Mouse (Mus musculus) T-cell, adult 2 months (primary cell): ENCODE results near the gene Ndufs5.

Experiments
- DNase-seq: peaks from one replicate; pipeline ENCODE4 v3.0.0; 2022; ENCODE audit warnings: low spot score

The Ndufs5 gene

DNA sequence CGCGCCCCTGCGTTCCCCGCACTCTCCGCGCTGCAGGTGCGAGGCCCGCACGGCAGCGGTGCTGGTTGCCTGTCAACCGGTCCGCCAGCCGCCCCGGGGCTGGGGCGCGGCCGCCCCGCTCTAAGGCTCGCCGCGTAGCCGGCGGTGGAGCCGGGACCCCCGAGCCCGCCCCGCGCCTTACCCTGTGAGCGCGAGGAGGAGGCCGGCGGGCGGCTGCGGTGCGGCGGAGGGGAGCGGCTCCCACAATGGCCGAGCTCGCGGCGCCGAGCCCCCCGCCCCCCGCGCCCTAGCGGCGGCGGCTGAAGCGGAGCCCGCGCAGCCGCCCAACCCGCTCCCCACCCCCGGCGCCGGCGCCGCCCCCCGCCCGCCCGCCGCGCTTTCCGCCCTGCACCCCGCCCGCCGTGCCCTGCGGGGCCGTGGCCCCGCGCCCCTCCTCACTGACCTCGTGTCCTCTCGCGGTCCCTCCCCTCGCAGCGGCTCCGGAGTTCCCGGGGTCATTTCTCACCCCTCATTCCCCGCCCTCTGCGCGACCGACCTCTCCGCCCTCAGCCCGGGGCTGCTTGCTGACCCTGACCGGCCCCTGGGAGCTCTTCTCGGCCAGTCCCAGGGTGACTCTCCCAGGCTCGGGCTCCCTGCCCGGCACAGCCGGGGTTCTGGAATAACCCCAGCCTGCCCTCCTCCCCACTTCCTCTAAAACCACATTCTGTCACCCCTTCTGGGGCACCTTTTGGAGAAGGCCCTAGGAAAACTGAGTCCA, 30.8 kb downstream of the Ndufs5 start:
- DNase-seq: peak; percentile 6

DNA sequence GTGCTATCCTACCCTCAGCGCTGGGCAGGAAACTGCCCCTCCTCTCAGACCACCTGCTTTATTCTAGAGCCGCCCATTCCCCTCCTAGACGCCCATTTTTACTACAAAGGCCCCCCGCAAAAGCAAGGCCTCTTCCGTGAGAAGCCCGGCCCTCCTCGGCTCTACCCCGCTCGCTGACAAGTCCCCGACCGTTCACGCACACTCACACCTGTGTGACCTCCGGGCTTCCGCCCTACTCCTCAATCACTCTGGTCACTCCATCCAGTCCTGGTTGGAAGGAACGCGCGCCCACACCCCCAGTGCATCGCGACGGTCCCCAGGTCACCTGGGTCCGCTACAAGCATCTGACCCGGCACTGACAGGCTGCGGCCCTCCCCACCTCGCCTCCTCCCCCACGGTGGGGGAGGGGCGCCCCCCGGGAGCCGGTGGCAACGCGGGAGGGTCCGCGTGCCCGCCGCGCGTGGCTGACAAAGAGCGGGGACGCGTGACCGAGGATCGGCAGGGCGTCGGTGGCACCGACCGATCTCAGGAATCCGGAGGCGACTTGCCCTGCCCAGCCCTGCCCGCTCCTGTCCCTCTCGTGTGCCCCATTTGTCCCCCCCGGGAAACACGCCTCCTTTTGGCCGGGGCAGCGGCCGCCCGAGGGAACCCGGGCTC, 31.5 kb downstream of the Ndufs5 start:
- DNase-seq: no peak

DNA sequence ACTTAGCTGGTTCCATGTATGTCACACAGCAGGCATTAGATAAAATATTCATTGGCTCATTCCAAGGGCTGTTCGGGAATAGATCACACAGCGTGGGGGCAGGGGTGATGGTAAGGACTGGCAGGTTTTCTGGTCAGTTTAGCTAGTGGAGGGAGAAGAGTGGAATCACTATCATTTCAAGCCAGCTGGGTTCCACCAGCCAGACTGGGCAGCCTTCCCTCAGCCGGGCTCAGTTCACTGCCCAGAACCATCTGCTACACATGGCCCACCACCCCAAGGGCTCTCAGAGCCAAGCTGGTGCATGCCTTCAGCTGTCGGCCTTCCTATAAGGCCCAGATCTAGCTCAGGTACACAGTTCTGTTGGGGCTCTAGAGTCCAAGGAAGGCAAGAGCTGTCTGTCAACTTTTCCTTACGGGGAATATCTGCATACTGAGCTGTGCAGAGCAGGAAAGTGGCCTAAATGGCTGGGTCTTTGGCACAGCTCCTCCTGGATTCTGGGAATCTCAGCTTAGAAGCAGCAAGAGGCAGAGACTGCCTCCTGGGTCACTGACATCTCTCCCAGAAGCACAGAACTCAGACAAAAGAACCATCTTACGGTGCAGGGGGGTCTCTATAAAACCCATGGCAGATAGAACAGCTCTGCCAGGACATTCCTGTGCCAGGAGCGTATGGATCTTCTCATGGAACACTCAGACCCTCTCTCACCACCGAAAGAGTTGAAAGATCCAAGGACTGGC, 32.3 kb downstream of the Ndufs5 start:
- DNase-seq: no peak

DNA sequence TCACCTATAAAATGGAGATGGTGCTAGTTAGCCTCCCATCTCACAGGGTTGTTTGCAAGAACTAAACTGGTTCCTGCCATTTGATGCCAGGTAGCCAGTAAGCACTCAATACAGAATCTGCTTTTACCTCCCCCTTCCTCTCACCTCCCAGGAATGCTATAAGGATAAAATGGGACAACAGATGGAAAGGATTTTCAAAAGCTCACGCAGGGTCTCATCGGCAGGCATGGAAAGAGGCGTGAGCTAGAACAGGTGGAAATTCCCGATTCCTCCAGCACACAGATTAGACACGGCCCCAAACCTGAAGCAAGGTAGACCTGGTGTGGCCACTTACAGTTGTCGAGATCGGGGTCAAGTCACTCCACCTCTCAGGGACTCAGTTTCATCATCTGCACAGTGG, 33.0 kb downstream of the Ndufs5 start:
- no peak for DNase-seq

DNA sequence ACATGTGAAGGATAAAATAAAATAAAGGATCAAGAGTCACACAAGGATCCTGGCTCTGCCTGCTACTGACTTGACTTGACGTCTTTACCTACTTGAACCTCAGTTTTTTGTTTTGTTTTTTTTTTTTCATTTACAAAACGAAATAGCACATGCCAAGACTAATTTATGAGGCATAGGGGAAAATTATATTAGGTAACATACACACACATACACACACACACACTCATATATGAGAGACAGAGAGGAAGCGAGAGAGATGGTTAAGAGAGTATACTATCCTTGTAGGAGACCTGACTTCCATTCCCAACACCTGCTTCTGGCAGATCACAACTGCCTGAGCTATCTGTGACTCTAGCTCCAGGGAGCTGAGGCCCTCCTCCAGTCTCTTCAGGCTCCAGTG, 33.7 kb downstream of the Ndufs5 start, which contains the start of gene Macf1:
Gene Macf1, minus strand, starts transcription at position 101 of the 400 bp plus-strand sequence.
- DNase-seq: no peak

DNA sequence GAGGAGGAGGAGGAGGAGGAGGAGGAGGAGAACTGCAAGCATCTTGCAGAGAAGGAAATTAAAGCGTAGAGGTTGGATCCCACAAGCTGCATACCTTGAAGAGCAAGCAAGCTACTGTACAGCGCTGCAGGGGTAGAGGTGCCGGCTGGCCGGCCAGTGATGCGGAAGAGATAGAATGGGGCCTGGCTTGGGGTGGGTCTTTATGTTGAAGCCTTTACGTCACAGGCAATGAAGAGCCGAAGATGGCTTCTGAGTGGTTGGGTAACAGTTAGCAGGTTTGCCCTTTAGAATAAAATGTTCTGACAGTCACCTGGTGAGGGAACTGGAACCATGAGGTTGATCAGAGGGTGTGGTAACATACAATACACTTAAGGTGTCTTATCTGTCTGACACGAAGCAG, 35.7 kb downstream of the Ndufs5 start:
- no peak for DNase-seq

DNA sequence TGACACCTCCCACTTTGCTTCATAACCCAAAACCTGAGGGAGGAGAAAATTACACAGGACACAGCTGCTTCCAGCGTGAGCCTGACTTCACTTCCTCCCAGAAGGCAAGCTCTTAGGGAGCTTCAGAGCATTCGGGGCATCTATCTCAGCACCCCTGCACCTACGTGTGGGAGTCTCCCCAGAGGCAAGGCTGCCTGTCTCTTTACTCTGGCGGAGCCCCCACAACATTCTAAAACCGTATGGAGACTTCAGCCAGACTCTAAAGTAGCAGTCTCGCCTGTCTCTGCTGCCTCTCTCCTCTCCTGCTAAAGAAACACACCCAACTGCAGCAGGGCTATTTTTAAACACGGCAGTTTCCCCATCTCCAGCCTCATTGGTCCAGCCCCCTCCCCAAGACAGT, 37.0 kb downstream of the Ndufs5 start:
- no peak for DNase-seq

DNA sequence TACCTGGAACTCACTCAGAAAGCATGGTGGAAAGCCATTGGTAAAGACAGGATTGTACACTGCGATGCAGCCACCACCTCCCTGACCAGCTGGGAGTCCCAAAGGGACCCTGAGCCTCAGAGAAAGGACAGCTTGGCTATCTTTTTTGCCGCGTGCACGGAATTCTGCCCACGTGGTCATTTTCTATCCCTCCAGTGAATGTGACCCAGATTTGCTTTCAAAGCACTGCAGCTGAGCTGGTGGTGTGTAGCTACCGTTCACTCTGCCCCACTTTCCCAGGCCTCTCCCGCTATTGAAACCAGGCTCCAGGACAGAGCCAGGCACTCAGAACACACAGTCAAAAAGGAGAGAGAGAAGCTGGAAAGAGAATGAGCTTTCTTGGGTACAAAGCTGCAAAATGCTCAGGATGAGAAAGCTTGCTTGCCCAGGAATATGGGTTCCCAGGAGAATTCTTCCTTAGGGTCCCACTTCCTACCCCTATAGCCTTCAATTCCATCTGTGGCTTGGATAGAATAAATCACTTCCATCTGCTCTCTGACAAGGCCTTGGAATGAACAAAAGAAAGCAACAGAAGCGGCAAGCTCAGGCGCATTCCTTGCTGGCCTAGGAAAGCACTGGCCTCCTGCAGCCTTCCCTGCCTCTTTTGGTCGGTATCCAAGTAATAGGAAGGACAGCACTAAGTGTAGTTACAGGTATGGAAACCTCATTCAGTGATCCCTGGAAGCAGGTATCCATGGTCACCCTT, 40.8 kb downstream of the Ndufs5 start:
- DNase-seq: no peak

DNA sequence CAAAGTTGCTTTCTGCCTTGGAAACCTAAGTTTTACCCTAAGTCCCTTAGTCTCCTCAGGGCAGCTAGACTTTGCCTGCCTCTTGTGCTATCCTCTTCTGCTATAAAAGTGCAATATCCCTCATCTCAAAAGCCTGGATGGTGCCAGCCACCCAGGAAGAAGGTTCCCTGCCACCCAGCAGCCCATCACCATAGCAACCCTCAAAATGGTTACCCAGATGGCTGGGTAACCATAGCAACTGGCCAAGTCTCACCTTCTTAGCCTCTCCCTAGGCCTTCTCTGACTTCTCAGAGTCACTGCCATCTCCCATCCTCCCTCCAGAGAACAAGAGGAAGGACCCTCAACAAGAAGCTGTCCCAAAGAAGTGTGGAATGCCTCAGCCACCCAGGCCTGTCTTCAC, 47.4 kb downstream of the Ndufs5 start:
- DNase-seq: no peak

DNA sequence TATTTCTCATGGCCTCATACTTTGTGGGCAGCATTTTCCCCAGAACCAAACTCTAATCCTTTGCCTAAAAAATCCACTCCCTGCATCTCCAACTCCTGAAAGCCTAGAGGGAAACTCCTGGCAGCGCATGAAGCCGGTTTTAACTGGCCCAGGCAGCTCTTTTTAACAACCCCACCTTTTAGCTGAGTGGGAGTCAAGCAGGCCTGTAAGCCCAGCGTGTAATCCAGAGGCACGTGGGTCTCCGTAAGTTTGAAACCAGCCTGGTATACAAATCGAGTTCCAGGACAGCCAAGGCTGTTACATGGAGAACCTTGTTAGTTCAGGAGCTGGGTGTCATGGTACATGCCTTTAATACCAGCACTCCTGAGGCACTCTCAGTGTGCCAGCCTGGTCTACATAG, 48.3 kb downstream of the Ndufs5 start:
- no peak for DNase-seq

DNA sequence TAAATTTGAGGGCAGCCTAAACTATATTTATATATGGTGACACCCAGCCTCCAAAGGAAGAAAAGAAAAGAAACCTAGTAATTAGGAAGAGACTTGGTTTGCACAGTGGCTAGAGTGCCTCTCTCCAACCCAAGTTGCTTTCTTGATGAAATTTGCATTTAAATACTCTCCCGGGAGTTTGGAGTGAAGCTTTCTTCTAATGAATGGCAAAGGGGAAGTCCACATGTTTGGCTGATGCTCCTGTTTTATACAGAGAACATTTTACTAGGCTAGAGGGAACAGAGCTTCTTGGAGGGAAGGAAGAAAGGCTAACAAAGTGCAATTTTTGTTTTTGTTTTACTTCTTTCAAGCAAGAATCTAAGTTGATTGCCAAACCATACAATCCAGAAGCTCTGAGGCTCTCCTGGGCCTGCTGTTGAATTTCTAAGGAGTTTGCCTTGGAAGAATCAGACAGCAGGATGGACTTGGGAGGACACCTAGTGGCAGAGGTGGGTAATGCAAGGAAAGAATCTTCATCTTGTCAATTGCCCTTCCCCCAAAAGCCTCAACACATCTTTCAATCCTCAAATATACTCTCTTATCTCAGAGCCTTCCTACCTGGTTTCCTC, 50.6 kb downstream of the Ndufs5 start:
- DNase-seq: peak; percentile 57

DNA sequence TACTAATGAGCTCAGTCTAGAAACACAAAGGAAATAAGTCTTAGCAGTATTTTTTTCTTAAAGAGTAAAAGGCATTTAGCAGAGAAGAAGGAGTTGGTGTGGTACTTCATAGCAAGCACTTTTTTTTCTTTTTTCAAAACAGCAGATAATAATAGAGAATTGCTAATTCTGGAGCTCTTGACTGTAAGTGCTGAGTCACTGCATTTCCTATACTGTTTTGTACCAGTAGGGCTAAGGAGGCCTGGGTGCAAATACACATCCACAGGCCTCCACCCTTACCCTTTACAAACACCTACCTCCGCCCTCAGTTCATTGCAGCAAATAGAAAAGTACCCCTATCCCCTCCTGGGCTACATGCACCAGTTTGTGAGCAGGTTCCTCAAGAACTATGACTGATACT, 51.5 kb downstream of the Ndufs5 start:
- no peak for DNase-seq

DNA sequence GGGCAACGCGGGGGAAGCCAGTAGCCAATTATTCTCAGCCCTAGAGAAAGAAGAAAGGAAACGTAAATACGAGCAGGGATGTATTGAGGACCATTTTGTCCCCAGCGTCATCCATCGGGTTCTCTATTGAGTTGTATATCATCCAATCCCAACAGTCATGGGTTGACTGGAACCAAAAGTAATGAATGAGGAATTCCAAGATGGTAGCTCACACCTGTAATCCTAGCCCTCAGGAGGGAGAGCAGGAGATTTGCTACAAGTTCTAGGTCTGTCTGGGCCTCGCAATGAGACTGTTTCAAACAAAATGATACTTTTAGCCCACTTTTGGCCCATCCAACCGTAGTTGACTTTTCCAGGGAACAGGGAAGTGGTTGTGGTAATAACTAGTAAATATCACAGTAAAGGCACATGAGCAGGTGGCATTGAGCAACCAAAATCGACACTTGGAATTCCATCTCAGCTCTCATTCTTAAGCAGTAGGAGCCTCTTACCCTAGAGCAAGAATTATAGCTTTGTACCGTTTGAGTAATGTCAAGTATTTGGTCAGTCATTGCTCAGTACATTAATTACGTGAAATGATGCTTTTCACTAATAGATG, 52.2 kb downstream of the Ndufs5 start:
- no peak for DNase-seq

DNA sequence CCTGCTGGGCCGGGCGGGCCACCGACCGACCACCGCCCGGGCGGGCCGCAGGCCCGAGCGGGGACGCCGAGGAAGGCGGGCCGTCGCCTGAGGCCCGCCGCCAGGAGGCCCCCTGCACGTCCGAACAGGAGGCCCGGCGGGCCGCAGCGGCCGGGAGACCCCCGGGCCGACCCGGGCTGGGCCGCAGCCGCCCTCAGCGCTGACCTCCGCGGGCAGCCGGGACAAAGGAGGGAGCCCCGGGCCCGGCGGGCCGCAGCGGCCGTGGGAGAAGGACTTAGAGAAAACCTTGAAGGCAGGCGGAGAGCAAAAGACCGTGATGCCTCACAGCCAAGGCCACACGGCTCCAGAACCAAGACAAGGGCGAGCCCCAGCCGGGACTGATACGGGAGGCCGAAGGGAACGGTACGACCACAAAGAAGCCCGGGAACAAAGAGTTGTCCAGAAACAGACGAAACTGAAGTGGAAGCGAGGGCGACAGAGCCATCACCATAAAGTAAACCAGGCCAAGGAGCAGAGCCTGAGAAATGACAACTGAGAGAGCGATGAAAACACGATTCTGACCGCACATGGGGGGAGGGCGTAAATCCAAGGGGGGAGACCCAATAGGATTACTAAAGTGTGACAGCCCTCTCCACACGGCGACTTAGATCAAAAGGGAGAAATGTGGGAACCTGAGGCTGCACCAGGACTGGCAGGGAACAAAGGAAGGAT, 52.9 kb downstream of the Ndufs5 start:
- no peak for DNase-seq

DNA sequence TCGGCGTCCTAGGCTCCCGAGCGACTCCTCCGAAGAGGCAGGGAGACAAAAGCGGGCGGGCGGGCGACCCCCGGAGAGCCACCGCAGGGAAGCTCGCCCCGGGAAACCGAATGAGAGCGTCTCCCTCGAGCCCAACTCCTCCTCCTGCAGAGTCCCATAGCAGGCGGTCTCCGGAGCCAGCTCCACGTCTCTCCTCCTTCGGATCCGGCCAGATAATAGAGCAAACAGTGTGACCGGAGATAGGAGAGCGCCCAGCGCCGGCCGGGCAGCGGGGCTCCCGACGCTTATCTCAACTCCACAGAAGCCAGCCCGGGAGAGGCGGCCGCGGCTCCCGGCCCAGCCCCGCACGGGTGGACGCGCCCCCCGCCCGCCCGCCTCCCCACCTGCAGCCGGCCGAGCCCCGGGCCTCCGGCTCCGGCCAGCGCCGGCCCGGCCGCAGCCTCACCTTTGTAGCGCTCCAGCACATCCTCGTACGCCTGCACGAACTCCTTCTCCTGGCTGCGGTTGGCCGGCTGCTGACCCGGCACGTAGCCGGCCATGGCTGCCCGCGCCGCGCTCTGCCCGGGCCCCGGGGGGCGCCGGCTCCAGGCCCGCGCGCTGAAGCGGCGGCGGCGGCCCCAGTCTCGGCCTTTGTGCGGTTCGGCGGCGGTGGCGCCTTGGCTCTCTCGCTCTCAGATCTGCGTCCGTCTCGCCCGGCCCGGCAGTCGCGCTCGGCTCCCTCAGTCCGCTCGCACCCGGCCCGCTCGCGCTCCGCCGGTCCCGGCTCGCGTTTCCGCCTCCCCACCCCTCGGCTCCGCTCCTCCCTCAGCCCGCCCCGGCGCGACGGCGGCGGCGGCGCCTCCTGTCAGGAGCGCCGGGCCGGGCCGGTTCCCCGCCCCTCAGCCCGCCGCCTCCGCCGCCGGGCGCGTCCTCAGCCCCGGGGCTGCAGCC, 53.7 kb downstream of the Ndufs5 start:
- peak; percentile 63 for DNase-seq

DNA sequence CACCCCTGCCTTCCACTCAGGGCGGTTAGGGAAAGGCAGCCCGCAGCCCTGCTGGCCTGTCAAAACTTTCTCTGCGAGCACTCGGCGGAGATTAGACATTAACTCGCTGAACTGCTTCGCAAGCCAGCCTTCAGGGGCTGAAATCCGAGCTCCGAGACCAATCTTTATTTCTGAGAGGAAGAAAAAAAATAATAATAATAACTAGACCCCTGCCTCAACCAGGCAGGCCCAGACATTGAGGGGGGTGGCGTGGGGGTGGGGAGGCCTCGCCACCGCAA, 54.4 kb downstream of the Ndufs5 start:
- DNase-seq: no peak

DNA sequence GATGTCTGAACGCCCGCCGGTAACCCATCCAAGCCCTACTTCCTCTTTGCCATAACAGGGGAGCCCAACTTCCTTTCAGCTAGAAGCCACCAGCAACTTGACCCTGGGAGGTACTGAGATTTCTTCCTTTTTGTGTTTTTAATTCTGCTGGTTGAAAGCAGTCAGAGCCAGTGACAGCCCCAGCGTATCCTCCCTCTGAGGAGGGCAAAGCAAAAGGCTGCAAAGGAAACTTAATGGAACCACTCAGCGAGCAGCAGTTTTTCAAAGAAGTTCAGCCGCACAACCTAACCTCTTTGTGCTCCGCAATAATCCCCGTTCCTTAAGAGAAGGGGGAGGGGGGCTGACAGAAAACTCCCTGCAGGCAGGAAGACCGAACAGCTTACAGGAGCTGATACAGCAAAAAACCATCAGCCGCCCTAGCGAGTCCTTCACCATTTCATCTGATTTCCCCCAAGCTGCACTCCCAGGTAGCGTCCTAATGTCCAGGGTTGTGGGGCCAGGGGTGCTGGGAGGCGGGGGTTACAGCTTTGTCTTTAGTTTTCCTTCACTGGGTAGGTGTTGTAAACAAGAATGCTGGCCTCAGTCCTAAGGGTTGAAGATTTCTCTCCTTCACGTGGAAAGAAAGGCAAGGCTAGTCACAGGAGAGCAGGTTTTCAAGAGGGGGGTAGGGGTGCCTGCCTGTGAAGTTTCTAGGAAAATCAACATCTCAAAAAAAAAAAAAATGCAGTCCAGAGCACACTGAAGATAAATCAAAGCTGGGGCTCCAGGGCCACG, 54.9 kb downstream of the Ndufs5 start:
- no peak for DNase-seq
